Mouse (Mus musculus) bone marrow macrophage, adult 2 months (primary cell): ENCODE results near the gene Zhx3.

ENCODE experiments used
- CTCF ChIP-seq: IDR thresholded peaks from 2 replicates; pipeline ENCODE4 v1.5.1; 2012; ENCODE audit warnings: low read depth, mild to moderate bottlenecking, low read length, moderate library complexity
- POLR2A ChIP-seq: IDR thresholded peaks from 2 replicates; pipeline ENCODE4 v1.6.1; 2012; ENCODE audit warnings: mild to moderate bottlenecking, low read depth, low read length, borderline replicate concordance

DNA sequence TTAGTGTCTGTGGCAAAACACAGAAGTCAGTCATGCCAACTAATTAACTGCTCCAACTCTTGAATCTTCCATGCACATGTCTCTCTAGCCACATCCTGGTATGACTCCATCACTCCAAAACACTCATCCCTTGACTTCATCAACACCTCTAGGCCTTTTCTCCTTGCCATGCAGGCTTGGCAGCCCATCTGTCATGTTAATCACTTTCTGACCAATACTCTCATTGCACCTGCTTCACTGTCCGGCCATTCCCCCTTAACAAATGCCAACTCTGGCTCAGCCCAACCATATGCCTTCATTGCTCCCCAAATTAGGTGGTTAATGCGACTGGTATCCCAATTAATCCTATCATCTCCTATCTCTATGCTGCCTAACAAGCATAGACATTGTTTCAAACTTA lies 7.5 kb downstream of the Zhx3 start:
- no peak for TF ChIP-seq CTCF
- TF ChIP-seq POLR2A = no peak
